Mouse (Mus musculus) embryonic facial prominence, embryonic 13.5 days (tissue): ENCODE data around the gene Kcnd1. TPM values are rescaled to one million over a fixed set of nuclear protein-coding genes. Genes with fewer than 3 reads are reported as not detected.

ENCODE experiments used
- ATAC-seq: fragments of 200-750 bp; cut with Nextera tagmentation; 2 replicates; pipeline ENCODE4 v1.8.0; 2017; ENCODE audit warnings: low read depth; ENCODE audit not compliant: insufficient number of reproducible peaks, insufficient read depth, low FRiP score, low TSS enrichment
- H3K27ac ChIP-seq: fragments of 300-500 bp; sonication (generic); 2 replicates; pipeline ENCODE4 v1.5.1; 2015; ENCODE audit warnings: moderate library complexity, mild to moderate bottlenecking, inconsistent platforms
- H3K27me3 ChIP-seq: fragments of 300-500 bp; sonication (generic); 2 replicates; pipeline ENCODE4 v1.6.1; 2015; ENCODE audit warnings: mild to moderate bottlenecking, inconsistent platforms
- H3K36me3 ChIP-seq: fragments of 300-500 bp; sonication (generic); 2 replicates; pipeline ENCODE4 v1.6.1; 2015; ENCODE audit warnings: mild to moderate bottlenecking, inconsistent platforms
- H3K4me1 ChIP-seq: fragments of 300-500 bp; sonication (generic); 2 replicates; pipeline ENCODE4 v1.6.1; 2015; ENCODE audit warnings: inconsistent platforms
- H3K4me2 ChIP-seq: fragments of 300-500 bp; sonication (generic); 2 replicates; pipeline ENCODE4 v1.6.1; 2015; ENCODE audit warnings: moderate library complexity, mild to moderate bottlenecking, inconsistent platforms
- H3K4me3 ChIP-seq: fragments of 300-500 bp; sonication (generic); 2 replicates; pipeline ENCODE4 v1.5.1; 2015; ENCODE audit warnings: mild to moderate bottlenecking, inconsistent platforms
- H3K9ac ChIP-seq: fragments of 300-500 bp; sonication (generic); 2 replicates; pipeline ENCODE4 v1.6.1; 2015; ENCODE audit warnings: mild to moderate bottlenecking, inconsistent platforms
- H3K9me3 ChIP-seq: fragments of 300-500 bp; sonication (generic); 2 replicates; pipeline ENCODE4 v1.6.1; 2016; ENCODE audit warnings: inconsistent platforms
- WGBS: fragments of 180-500 bp; shearing (Covaris S2); methylation state at CpG from one replicate; pipeline ENCODE4 v1.1.7; 2015; ENCODE audit warnings: mixed read lengths; 5-methylcytosine and 5-hydroxymethylcytosine counted together
- polyA plus RNA-seq: library from polyadenylated mRNA; unstranded; fragments of >200 nt; fragmentation: Nextera tagmentation; extraction: Ambion mirVana; gene quantifications from 2 replicates; pipeline ENCODE4 v1.2.1, GENCODE M21; 2015

Kcnd1 gene
- polyA plus RNA-seq, 1 experiment from 2014 or later = 2.3 TPM

DNA sequence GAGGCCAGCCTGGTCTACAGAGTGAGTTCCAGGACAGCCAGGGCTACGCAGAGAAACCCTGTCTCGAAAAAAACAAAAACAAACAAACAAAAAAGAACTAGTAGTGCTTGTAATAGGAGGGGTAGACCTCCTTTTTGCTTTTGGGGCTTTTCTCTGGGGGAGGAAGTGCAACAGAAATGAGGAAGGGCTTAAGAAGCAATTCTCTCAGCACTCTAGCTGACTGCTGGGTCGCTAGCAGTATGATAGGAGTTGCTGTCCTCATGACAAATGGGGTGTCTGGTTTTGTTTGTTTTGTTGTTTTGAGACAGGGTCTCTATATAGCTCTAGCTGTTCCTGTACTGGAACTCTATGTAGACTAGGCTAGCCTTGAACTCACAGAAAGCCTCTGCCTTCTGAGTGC lies 42.5 kb downstream of the Kcnd1 start:
- H3K4me2 ChIP-seq = no peak overlapping the region
- no peaks in the 10 kb centered on the region for H3K4me1 ChIP-seq
- no peak overlapping the region for H3K4me3 ChIP-seq
- peaks cover 13% of the 10 kb centered on the region for H3K36me3 ChIP-seq
- no peaks in the 10 kb centered on the region for H3K27me3 ChIP-seq
- H3K9ac ChIP-seq = no peak overlapping the region
- no peaks in the 10 kb centered on the region for H3K9me3 ChIP-seq
- no peak for ATAC-seq
- 86% methylated on average over 3 of the region's 3 CpGs for WGBS
- H3K27ac ChIP-seq = no peak overlapping the region

DNA sequence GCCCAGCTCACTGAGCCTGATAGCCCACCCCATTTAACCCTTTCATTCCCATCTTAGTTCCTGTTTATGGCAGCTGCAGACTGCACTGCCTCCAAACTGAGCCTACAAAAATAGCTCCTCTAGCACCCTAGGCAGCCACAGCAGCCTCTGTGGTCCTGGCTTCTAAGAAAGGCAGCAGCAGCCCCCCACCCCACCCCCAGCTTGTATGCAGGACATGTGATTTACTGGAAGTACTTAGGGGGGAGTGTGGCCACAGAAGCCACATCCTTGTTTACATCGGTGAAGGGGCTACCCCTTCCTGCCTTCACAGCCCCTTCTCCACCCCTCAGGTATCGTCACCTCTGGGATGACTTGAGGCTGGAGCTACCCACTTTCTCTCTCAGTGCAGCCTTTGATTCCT lies 43.3 kb downstream of the Kcnd1 start:
- H3K4me3 ChIP-seq = no peak overlapping the region
- no peaks in the 10 kb centered on the region for H3K4me1 ChIP-seq
- H3K36me3 ChIP-seq = peaks cover 13% of the 10 kb centered on the region
- H3K27ac ChIP-seq = no peak overlapping the region
- H3K4me2 ChIP-seq = no peak overlapping the region
- H3K27me3 ChIP-seq = no peaks in the 10 kb centered on the region
- ATAC-seq = no peak
- H3K9me3 ChIP-seq = no peaks in the 10 kb centered on the region
- no peak overlapping the region for H3K9ac ChIP-seq
- 78% methylated on average over 2 of the region's 2 CpGs for WGBS

DNA sequence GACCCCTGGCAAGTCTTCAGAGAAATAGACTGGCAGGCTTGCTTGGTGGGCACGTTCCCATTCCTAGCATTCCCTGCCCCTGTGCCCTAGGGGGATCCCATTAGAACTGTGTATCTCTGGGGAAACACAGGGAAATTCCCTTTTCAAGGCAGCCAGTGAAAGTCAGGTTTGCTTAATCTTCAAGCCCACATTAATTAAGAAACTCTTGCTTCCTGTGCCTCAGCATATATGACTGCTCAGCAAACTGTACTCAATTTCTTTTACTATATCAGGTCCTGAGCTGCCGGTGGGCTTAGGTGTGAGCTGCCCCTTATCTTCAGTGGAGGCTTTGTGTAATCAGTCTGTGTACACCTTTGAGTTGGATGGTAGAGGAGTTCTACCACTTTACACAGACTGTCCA lies 43.7 kb downstream of the Kcnd1 start:
- H3K36me3 ChIP-seq = peaks cover 13% of the 10 kb centered on the region
- H3K4me1 ChIP-seq = no peaks in the 10 kb centered on the region
- H3K27ac ChIP-seq = no peak overlapping the region
- 67% methylated on average over 2 of the region's 2 CpGs for WGBS
- no peak overlapping the region for H3K9ac ChIP-seq
- no peak for ATAC-seq
- H3K4me2 ChIP-seq = no peak overlapping the region
- H3K9me3 ChIP-seq = no peaks in the 10 kb centered on the region
- H3K4me3 ChIP-seq = no peak overlapping the region
- H3K27me3 ChIP-seq = no peaks in the 10 kb centered on the region

DNA sequence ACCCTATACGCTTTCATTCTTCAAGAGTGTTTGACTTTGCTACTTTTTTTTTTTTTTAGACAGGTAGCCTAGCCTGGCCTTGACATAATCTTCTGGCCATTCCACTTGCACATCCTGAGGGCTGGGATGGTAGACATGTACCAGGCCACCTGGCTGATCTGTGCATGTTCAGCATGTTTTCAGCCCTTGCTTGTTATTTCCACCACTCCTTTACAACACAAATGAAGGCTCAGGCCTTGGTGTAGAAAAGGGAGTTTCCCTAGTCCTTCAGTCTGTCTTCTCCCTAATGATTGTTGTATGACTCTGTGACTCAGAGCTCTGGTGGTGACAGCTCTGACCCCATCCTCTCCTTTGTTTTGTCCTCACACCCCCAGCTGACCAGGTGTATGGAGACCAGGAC lies 45.1 kb downstream of the Kcnd1 start:
- Histone ChIP-seq H3K27ac (no peak overlapping the region), H3K27me3 (no peaks in the 10 kb centered on the region), H3K4me2 (no peak overlapping the region), H3K9ac (no peak overlapping the region), H3K36me3 (peaks cover 18% of the 10 kb centered on the region), H3K4me1 (no peaks in the 10 kb centered on the region), H3K9me3 (no peaks in the 10 kb centered on the region), H3K4me3 (no peak overlapping the region)
- no peak for ATAC-seq
- WGBS = 93% methylated on average over 1 of the region's 1 CpGs

DNA sequence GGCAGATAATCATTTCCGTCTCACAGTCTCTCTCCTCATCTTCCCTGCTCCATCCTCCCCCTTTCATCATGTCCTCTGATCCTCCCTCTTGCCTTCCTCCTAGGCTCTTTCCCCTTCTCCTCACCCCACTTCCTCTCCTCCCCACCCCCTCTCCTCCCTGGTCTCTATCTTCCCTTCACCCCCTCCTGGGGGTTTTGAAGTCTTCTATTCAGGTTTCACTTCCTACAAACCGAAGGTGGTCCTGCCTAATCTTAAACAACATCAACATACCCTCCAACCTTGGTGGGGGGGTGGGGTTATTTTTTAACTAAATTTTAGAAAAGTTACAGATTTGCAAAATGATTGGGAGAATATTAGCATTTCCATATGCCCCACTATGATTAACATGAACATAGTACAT lies 46.4 kb downstream of the Kcnd1 start:
- 53% methylated on average over 2 of the region's 2 CpGs for WGBS
- peaks cover 26% of the 10 kb centered on the region for H3K36me3 ChIP-seq
- H3K9ac ChIP-seq = no peak overlapping the region
- H3K9me3 ChIP-seq = no peaks in the 10 kb centered on the region
- ATAC-seq = no peak
- no peak overlapping the region for H3K4me2 ChIP-seq
- no peak overlapping the region for H3K27ac ChIP-seq
- H3K4me3 ChIP-seq = no peak overlapping the region
- H3K27me3 ChIP-seq = no peaks in the 10 kb centered on the region
- no peaks in the 10 kb centered on the region for H3K4me1 ChIP-seq

DNA sequence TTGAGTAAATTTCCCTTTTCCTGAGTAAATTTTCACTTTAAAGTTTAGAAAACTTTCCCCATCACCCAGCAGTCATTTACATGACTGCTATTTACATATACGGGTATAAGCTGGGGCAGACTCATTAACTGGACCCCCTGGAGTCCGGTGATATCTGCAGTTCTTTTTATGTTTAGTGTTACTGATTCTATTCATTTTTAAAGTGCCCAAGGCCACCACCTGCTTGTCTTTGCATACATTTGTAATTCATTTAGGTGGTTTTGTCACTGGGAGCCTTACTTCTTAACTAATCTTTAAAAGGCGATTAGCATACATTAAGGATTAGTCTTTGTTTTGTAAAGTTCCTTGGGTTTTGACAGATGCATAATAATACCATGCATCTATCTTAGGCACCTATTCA lies 47.7 kb downstream of the Kcnd1 start:
- no peaks in the 10 kb centered on the region for H3K9me3 ChIP-seq
- H3K27ac ChIP-seq = no peak overlapping the region
- H3K27me3 ChIP-seq = no peaks in the 10 kb centered on the region
- H3K4me2 ChIP-seq = no peak overlapping the region
- H3K9ac ChIP-seq = no peak overlapping the region
- no peaks in the 10 kb centered on the region for H3K4me1 ChIP-seq
- WGBS = 49% methylated on average over 3 of the region's 3 CpGs
- H3K36me3 ChIP-seq = peaks cover 34% of the 10 kb centered on the region
- ATAC-seq = no peak
- no peak overlapping the region for H3K4me3 ChIP-seq

DNA sequence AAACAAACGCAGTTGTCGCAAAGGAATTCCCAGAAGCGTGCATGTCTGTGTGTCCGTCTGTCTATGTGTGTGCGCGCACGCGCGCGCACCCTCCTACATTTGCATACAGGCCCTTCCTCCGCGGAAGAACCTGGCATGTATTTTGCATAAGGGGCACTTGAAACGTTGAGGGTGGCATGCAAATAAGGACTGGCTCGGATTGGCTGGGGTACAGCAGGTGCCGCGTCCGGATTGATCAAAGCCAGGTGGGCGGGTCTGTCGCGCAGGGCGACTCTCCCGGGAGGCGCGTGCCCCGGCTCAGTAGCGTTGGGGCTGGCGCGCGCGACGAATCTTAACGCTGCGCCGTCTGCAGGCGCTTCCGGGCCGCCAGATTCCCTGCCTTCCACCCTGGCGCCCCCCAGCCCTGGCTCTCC lies 55.9 kb downstream of the Kcnd1 start, which contains the start of gene Pim2:
Pim2 (plus strand) TSS at position 256 of the 413 bp plus-strand sequence.
- Histone ChIP-seq H3K4me3 (peak within 1 kb of the TSS; percentile 48), H3K9ac (peak within 1 kb of the TSS; percentile 62), H3K4me2 (peak within 1 kb of the TSS; percentile 81), H3K36me3 (peaks cover 14% of the 10 kb centered on the region), H3K4me1 (peaks cover 4% of the 10 kb centered on the region; the same call in 1 of the 2 replicates), H3K27ac (no peak within 1 kb of the TSS), H3K9me3 (no peaks in the 10 kb centered on the region), H3K27me3 (peaks cover 7% of the 10 kb centered on the region)
- ATAC-seq = peak; percentile 83
- WGBS = 19% methylated on average over 25 of the region's 38 CpGs

DNA sequence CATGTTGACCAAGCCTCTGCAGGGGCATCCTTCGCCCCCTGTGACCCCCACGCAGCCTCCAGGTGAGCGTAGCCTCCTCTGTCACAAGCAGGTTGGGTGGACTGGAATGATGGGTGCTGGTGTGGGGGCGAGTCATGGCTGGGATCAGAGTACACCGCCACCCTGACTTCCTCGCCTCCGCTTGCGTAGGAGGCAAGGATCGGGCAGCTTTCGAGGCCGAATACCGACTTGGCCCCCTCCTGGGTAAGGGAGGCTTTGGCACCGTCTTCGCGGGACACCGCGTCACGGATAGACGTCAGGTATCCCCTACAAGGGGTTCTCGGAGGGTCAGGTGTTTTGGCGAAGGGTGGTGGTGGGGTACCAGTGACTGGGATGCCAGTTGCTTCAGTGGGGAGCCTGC lies 56.4 kb downstream of the Kcnd1 start:
- H3K4me1 ChIP-seq = peaks cover 4% of the 10 kb centered on the region; the same call in 1 of the 2 replicates
- peaks cover 11% of the 10 kb centered on the region for H3K36me3 ChIP-seq
- H3K4me3 ChIP-seq = peak overlapping the region; percentile 48
- H3K27ac ChIP-seq = no peak overlapping the region
- H3K9me3 ChIP-seq = no peaks in the 10 kb centered on the region
- H3K9ac ChIP-seq = peak overlapping the region; percentile 62
- no peak; the same call in 1 of the 2 replicates for ATAC-seq
- peaks cover 7% of the 10 kb centered on the region for H3K27me3 ChIP-seq
- peak overlapping the region; percentile 81 for H3K4me2 ChIP-seq
- WGBS = 28% methylated on average over 21 of the region's 21 CpGs

DNA sequence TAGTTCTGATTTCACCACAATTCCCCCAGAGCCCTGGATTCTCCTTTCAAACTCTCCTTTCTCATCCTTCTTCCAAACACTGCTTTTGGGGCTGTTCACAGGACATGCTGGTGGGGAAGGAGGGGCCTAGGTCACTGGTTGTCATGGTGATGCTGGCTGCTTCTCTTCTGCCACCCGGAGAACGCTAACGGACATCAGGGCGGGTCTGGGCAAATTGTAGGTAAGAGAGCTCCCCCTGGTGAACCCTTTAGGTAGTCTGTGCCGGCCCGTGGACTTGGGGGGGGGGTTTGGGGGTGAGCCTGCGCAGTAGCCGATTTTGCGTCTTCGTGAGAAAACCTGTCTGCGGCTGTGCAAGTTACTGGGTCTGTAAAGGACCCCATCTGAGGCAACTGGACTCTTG lies 57.7 kb downstream of the Kcnd1 start:
- Histone ChIP-seq H3K4me3 (no peak overlapping the region), H3K9ac (no peak overlapping the region), H3K4me2 (peak overlapping the region; percentile 81), H3K27ac (no peak overlapping the region), H3K9me3 (no peaks in the 10 kb centered on the region), H3K36me3 (peaks cover 2% of the 10 kb centered on the region; the same call in 1 of the 2 replicates), H3K4me1 (peaks cover 4% of the 10 kb centered on the region; the same call in 1 of the 2 replicates), H3K27me3 (peaks cover 7% of the 10 kb centered on the region)
- peak; percentile 46; the same call in 1 of the 2 replicates for ATAC-seq
- WGBS = 23% methylated on average over 11 of the region's 11 CpGs

DNA sequence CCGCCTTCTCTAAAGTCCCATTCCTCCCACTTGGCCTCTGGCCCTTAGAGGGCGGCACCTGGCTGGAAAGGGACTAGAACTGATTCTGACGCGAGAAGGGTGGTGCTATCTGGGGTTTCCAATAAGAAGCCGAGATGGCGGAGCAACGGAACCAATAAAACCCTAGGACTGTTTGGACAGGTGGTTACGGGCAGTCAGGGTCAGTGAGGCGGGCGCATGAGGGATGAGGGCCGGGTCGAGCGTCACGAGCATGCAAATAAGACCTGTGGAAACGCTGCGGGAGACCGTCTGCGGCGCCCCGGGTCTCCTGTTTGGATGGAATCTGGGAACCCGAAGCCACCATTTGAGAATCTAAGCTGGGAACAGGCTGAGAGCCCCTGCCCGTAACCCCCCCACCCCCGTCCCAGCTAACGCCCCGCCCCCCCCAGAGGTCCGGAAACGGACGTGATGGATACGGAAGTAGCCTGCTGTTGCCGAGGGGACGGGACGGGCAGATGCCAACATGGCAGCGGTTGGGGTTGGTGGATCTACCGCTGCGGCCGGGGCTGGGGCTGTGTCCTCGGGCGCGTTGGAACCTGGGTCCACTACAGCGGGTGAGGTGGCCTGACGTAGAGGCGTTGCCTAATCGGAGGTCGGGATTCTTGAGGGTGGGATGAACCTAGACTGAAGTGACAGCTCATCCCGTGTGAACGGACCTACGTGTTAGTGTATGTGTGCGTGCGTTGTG lies 61.9 kb downstream of the Kcnd1 start, which contains the start of gene Slc35a2:
Slc35a2 (plus strand) TSS at position 188 of the 727 bp plus-strand sequence.
- peak within 1 kb of the TSS; percentile 60 for H3K4me2 ChIP-seq
- H3K4me1 ChIP-seq = peaks cover 4% of the 10 kb centered on the region; the same call in 1 of the 2 replicates
- H3K27ac ChIP-seq = peak within 1 kb of the TSS; percentile 85
- H3K9ac ChIP-seq = peak within 1 kb of the TSS; percentile 61
- WGBS = 12% methylated on average over 49 of the region's 49 CpGs
- H3K4me3 ChIP-seq = peak within 1 kb of the TSS; percentile 55
- no peaks in the 10 kb centered on the region for H3K27me3 ChIP-seq
- H3K9me3 ChIP-seq = no peaks in the 10 kb centered on the region
- no peaks in the 10 kb centered on the region for H3K36me3 ChIP-seq
- peak; percentile 74 for ATAC-seq
